Mouse (Mus musculus): ENCODE data around the gene Nup214.
A peak's percentile ranks its signal among the peaks of the same experiment; 100 is the strongest.

- TF ChIP-seq EP300 (IDR thresholded peaks at IDR 0.05; ENCODE audit: low read depth) (peak; percentile 68), CTCF (IDR thresholded peaks at IDR 0.05; ENCODE audit: low read depth) (no peak)
Observed at GRCm38 (mm10) chr2:32061189-32061588, 87.0 kb downstream of the Nup214 start.

All from liver, embryonic 14.5 days (tissue).